8 mouse cellular contexts compared by ENCODE assay signal in the genomic region with DNA sequence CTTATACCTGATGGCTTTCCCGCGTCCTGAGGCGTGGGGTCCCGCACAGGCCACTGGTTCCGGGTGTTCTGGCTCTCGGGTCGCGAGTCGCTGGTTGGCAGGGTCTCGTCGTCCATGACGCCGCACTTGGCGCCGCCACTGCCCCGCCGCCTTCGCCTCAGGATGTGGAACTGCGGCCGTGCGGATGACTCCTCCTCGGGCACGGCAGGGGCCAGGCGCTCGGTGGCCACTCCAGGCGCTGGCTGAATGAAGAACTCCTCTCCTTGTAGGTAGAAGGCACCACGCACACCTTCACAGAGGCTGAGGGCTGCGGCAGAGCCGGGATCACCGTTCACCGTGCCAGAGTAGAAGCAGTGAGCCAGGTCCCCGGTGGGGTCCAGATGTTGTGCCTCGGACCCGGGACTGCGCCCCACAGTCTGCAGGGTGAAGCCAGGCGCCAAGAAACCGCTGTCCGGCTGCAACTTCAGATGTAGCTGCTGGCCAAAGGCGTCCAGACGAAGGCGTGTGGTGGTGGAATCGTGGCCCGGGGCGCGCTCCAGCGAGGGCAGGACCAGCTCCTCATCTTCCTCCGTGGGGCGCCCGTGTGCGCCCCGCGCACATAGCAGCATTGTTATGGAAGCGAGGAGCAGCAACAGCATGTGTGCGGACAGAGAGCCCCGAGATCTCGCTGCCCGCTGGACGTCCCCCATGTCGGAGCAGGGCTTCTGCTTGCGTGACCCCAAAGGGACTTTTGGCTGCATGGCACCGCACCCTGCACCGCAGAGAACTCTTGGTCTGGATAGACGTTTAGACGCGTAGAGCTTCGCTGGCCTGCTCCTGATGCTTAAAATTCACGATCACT. TPM values are rescaled to one million over a fixed set of nuclear protein-coding genes. Genes with fewer than 3 reads are reported as not detected.
DNase-seq lines count a peak whose midpoint lies in the region; ATAC-seq and TF ChIP-seq lines count a peak whose summit lies in the region.

No protein-coding gene starts in this region.

- peak overlapping the region; percentile 83 for H3K27ac ChIP-seq in hindbrain, postnatal 0 days
- peak overlapping the region; percentile 79 for H3K27ac ChIP-seq in limb, embryonic 14.5 days (replicated peaks; ENCODE audit: low read depth, low read length)
- H3K27ac ChIP-seq in midbrain, postnatal 0 days (ENCODE audit: low read depth, low read length): peak overlapping the region; percentile 4; the same call in 1 of the 2 replicates

- H3K36me3 ChIP-seq in hindbrain, postnatal 0 days (ENCODE audit: insufficient read depth, low read length): peaks cover 8% of the 10 kb centered on the region; the same call in 1 of the 2 replicates
- H3K36me3 ChIP-seq in limb, embryonic 14.5 days (ENCODE audit: control insufficient read depth, insufficient read depth, low read length): peaks cover 30% of the 10 kb centered on the region
- no peaks in the 10 kb centered on the region for H3K36me3 ChIP-seq in midbrain, postnatal 0 days (ENCODE audit: insufficient read depth, low read length)

- 0 out of 2 replicates have a peak, but pooled peaks cover 8% of the 10 kb centered on the region for H3K4me1 ChIP-seq in hindbrain, postnatal 0 days (ENCODE audit: insufficient read depth, low read length)
- H3K4me1 ChIP-seq in limb, embryonic 14.5 days (ENCODE audit: control insufficient read depth, insufficient read depth, low read length): peaks cover 17% of the 10 kb centered on the region
- H3K4me1 ChIP-seq in midbrain, postnatal 0 days (ENCODE audit: insufficient read depth, low read length): 0 out of 2 replicates have a peak, but pooled peaks cover 5% of the 10 kb centered on the region

- under 1% methylated on average over 67 of the region's 67 CpGs for WGBS in hindbrain, postnatal 0 days
- WGBS in limb, embryonic 14.5 days: under 1% methylated on average over 65 of the region's 67 CpGs
- WGBS in midbrain, postnatal 0 days: under 1% methylated on average over 66 of the region's 67 CpGs

- DNase-seq in cerebellum, adult 11 months: no peak
- peak; percentile 33 for DNase-seq in cerebellum, adult 9-11 months
- DNase-seq in gastrocnemius, postnatal 10 days: peak; percentile 72
- peak; percentile 46 for DNase-seq in hindbrain, postnatal 0 days (ENCODE audit: low spot score)
- DNase-seq in limb, embryonic 14.5 days (ENCODE audit: low spot score): no peak
- DNase-seq in midbrain, postnatal 0 days (ENCODE audit: low spot score): peak; percentile 21
- DNase-seq in urinary bladder, postnatal 4 days (ENCODE audit: low spot score in 2 of 2): peak; percentile 36 to 65

- H3K9ac ChIP-seq in hindbrain, postnatal 0 days (replicated peaks; ENCODE audit: low read length): peak overlapping the region; percentile 65
- H3K9ac ChIP-seq in limb, embryonic 14.5 days (ENCODE audit: low read depth, low read length, severe bottlenecking): peak overlapping the region; percentile 84
- H3K9ac ChIP-seq in midbrain, postnatal 0 days (replicated peaks; ENCODE audit: low read length, poor library complexity, severe bottlenecking): peak overlapping the region; percentile 64

- no peak for TF ChIP-seq POLR2A in limb, embryonic 14.5 days (IDR thresholded peaks at IDR 0.05; ENCODE audit: borderline replicate concordance, extremely low read depth, insufficient read depth, insufficient read length)

- peak overlapping the region; percentile 100 for H3K4me2 ChIP-seq in hindbrain, postnatal 0 days (ENCODE audit: low read depth, low read length)
- peak overlapping the region; percentile 84 for H3K4me2 ChIP-seq in limb, embryonic 14.5 days (replicated peaks; ENCODE audit: low read depth, low read length, severe bottlenecking)
- peak overlapping the region; percentile 100 for H3K4me2 ChIP-seq in midbrain, postnatal 0 days (ENCODE audit: low read depth, low read length, poor library complexity, severe bottlenecking)

- peak overlapping the region; percentile 76 for H3K4me3 ChIP-seq in hindbrain, postnatal 0 days (ENCODE audit: low read length)
- H3K4me3 ChIP-seq in limb, embryonic 14.5 days (replicated peaks; ENCODE audit: low read length): peak overlapping the region; percentile 83
- H3K4me3 ChIP-seq in midbrain, postnatal 0 days (ENCODE audit: low read depth, low read length): peak overlapping the region; percentile 48

- no peaks in the 10 kb centered on the region for H3K27me3 ChIP-seq in hindbrain, postnatal 0 days (ENCODE audit: insufficient read depth, low read length)
- H3K27me3 ChIP-seq in limb, embryonic 14.5 days (ENCODE audit: control insufficient read depth, insufficient read depth, low read length): no peaks in the 10 kb centered on the region
- no peaks in the 10 kb centered on the region for H3K27me3 ChIP-seq in midbrain, postnatal 0 days (ENCODE audit: insufficient read depth, low read length)

- TF ChIP-seq CTCF in hindbrain, postnatal 0 days (IDR thresholded peaks at IDR 0.05; ENCODE audit: low read depth): peak; percentile 15; the same call in 1 of the 2 replicates
- TF ChIP-seq CTCF in midbrain, postnatal 0 days (IDR thresholded peaks at IDR 0.05): peak; percentile 21; the same call in 1 of the 2 replicates

- H3K9me3 ChIP-seq in hindbrain, postnatal 0 days (ENCODE audit: low read length): no peaks in the 10 kb centered on the region
- H3K9me3 ChIP-seq in limb, embryonic 14.5 days (ENCODE audit: control insufficient read depth, low read length): no peaks in the 10 kb centered on the region
- H3K9me3 ChIP-seq in midbrain, postnatal 0 days (ENCODE audit: low read length): no peaks in the 10 kb centered on the region

- ATAC-seq in cerebellum, adult (ENCODE audit: insufficient number of reproducible peaks, low FRiP score, low TSS enrichment): 0 out of 2 replicates have a peak, but pooled peaks have one; percentile 3
- peak; percentile 13 for ATAC-seq in hindbrain, postnatal 0 days
- no peak for ATAC-seq in limb, embryonic 14.5 days (ENCODE audit: low FRiP score, low read depth)
- ATAC-seq in midbrain, postnatal 0 days (ENCODE audit: low FRiP score): peak; percentile 35; the same call in 1 of the 2 replicates

RNA-seq across cellular contexts. Expression of gene Adamts1, which starts 0.7 kb away (rescaled TPM):
- total RNA-seq in gastrocnemius, postnatal 10 days (2021): 10 to 100 TPM; 15.4 to 19.9 TPM
- 20.7 and 38.0 TPM in 2 replicates for total RNA-seq in hindbrain, postnatal 0 days (2014; rRNA removed)
- polyA plus RNA-seq in hindbrain, postnatal 0 days (2015; fragmentation: Nextera tagmentation; extraction: Ambion mirVana): 9.8 and 10.3 TPM in 2 replicates
- 43.1 and 60.4 TPM in 2 replicates for polyA plus RNA-seq in limb, embryonic 14.5 days (2012; rRNA removed)
- 43.0 and 49.9 TPM in 2 replicates for polyA plus RNA-seq in limb, embryonic 14.5 days (2014; fragmentation: Nextera tagmentation; extraction: Ambion mirVana)
- 11.6 and 11.9 TPM in 2 replicates for total RNA-seq in midbrain, postnatal 0 days (2014; rRNA removed)
- polyA plus RNA-seq in midbrain, postnatal 0 days (2015; fragmentation: Nextera tagmentation; extraction: Ambion mirVana): 2.8 TPM in 2 replicates

Comparison
In these comparisons a context has a peak if more than half of its experiments do, and no peak if none do; other contexts are left out.
1. DNase-seq: peak in cerebellum, adult 9-11 months (single experiment), gastrocnemius, postnatal 10 days (single experiment), hindbrain, postnatal 0 days (single experiment), midbrain, postnatal 0 days (single experiment) and urinary bladder, postnatal 4 days (2 of 2); none in cerebellum, adult 11 months (single experiment) and limb, embryonic 14.5 days (single experiment).
2. H3K27ac ChIP-seq: peak in every context shown above with its lines; median percentile 83 in hindbrain, postnatal 0 days; 79 in limb, embryonic 14.5 days; 4 in midbrain, postnatal 0 days.
3. Peak in every context shown above with its lines, with median percentiles within 50 percentile points of each other: H3K4me2 ChIP-seq, H3K4me3 ChIP-seq and H3K9ac ChIP-seq.